ENCODE assay signal across 11 mouse cellular contexts in genomic region chr17:34934031-34934430, GRCm38 (mm10). TPM values are rescaled to one million over a fixed set of nuclear protein-coding genes. Genes with fewer than 3 reads are reported as not detected.
A peak's percentile ranks its signal among the peaks of the same experiment; 100 is the strongest.
DNase-seq lines count a peak whose midpoint lies in the region; ATAC-seq and TF ChIP-seq lines count a peak whose summit lies in the region.
"Had no signal": no experiment of that assay in that cellular context is flagged by ENCODE, and none has a peak within 500 bp of the region (broad histone marks: within the 10 kb centered on the region; RNA-seq: fewer than 3 reads in every experiment).

No protein-coding gene starts in this region.

- TF ChIP-seq CTCF in heart, postnatal 0 days (IDR thresholded peaks at IDR 0.05; ENCODE audit: low read depth): no peak
- no peak for TF ChIP-seq CTCF in E14TG2a.4 (conservative IDR thresholded peaks at IDR 0.05; ENCODE audit: low read length)

- H3K9me3 ChIP-seq in heart, postnatal 0 days (replicated peaks; ENCODE audit: control insufficient read depth, low read length): no peaks in the 10 kb centered on the region
- H3K9me3 ChIP-seq in heart, embryonic 12.5 days (replicated peaks): no peaks in the 10 kb centered on the region
- H3K9me3 ChIP-seq in E14TG2a.4 (ENCODE audit: low read length): no peaks in the 10 kb centered on the region
- H3K9me3 ChIP-seq: hindbrain, embryonic 15.5 days; stomach, embryonic 15.5 days had no signal

- H3K27me3 ChIP-seq in heart, postnatal 0 days (ENCODE audit: control insufficient read depth, insufficient read depth, low read length): no peaks in the 10 kb centered on the region
- no peaks in the 10 kb centered on the region for H3K27me3 ChIP-seq in heart, embryonic 12.5 days (replicated peaks)
- peaks cover 35% of the 10 kb centered on the region for H3K27me3 ChIP-seq in E14TG2a.4 (ENCODE audit: insufficient read depth, low read length)
- H3K27me3 ChIP-seq: hindbrain, embryonic 15.5 days; stomach, embryonic 15.5 days had no signal

- no peak for TF ChIP-seq EP300 in heart, postnatal 0 days (IDR thresholded peaks at IDR 0.05; ENCODE audit: low read depth)

- peak overlapping the region; percentile 67 for H3K27ac ChIP-seq in heart, postnatal 0 days (ENCODE audit: low read depth)
- no peak overlapping the region for H3K27ac ChIP-seq in heart, embryonic 12.5 days (ENCODE audit: poor library complexity, severe bottlenecking)
- peak overlapping the region; percentile 74 for H3K27ac ChIP-seq in brown adipose tissue, adult 24 weeks (replicated peaks; ENCODE audit: low read depth, low read length)
- H3K27ac ChIP-seq: hindbrain, embryonic 15.5 days; stomach, embryonic 15.5 days had no signal

- no peak overlapping the region for H3K4me3 ChIP-seq in heart, postnatal 0 days (ENCODE audit: low read depth, low read length)
- H3K4me3 ChIP-seq in heart, embryonic 12.5 days: no peak overlapping the region
- H3K4me3 ChIP-seq in E14TG2a.4 (replicated peaks; ENCODE audit: low read length): peak overlapping the region; percentile 55
- H3K4me3 ChIP-seq in brown adipose tissue, adult 24 weeks (ENCODE audit: insufficient read depth, low read depth, low read length): peak overlapping the region; percentile 44
- H3K4me3 ChIP-seq: hindbrain, embryonic 15.5 days; stomach, embryonic 15.5 days had no signal

- ATAC-seq in heart, postnatal 0 days (ENCODE audit: insufficient read depth, low read depth): no peak
- no peak for ATAC-seq in heart, embryonic 12.5 days (ENCODE audit: insufficient number of reproducible peaks, low FRiP score)

- DNase-seq in heart, postnatal 0 days (ENCODE audit: low spot score): no peak
- DNase-seq in kidney, postnatal 14 days: peak; percentile 67
- no peak for DNase-seq in adrenal gland, adult 18-20 months (ENCODE audit: low spot score in 2 of 2)
- no peak for DNase-seq in cerebellum, adult 18-20 months

- H3K9ac ChIP-seq in heart, postnatal 0 days (replicated peaks; ENCODE audit: low read depth, low read length): no peak overlapping the region
- no peak overlapping the region for H3K9ac ChIP-seq in heart, embryonic 12.5 days
- H3K9ac ChIP-seq: hindbrain, embryonic 15.5 days; stomach, embryonic 15.5 days had no signal

- peak overlapping the region; percentile 22; the same call in 1 of the 2 replicates for H3K4me2 ChIP-seq in heart, postnatal 0 days (ENCODE audit: low read depth, low read length)
- H3K4me2 ChIP-seq in heart, embryonic 12.5 days: no peak overlapping the region
- H3K4me2 ChIP-seq: hindbrain, embryonic 15.5 days; stomach, embryonic 15.5 days had no signal

- H3K36me3 ChIP-seq in heart, postnatal 0 days (replicated peaks; ENCODE audit: control insufficient read depth, insufficient read depth, low read length): peaks cover 8% of the 10 kb centered on the region; the same call in 1 of the 2 replicates
- peaks cover 25% of the 10 kb centered on the region for H3K36me3 ChIP-seq in heart, embryonic 12.5 days
- peaks cover 32% of the 10 kb centered on the region for H3K36me3 ChIP-seq in E14TG2a.4 (ENCODE audit: insufficient read depth, low read length)
- H3K36me3 ChIP-seq: stomach, embryonic 15.5 days had no signal

- peaks cover 10% of the 10 kb centered on the region; the same call in 1 of the 2 replicates for H3K4me1 ChIP-seq in heart, postnatal 0 days (ENCODE audit: control insufficient read depth, insufficient read depth)
- H3K4me1 ChIP-seq in heart, embryonic 12.5 days (replicated peaks): peaks cover 15% of the 10 kb centered on the region
- peaks cover 44% of the 10 kb centered on the region for H3K4me1 ChIP-seq in E14TG2a.4 (replicated peaks; ENCODE audit: low read depth, low read length)
- H3K4me1 ChIP-seq in brown adipose tissue, adult 24 weeks (ENCODE audit: control insufficient read depth, insufficient read depth, insufficient read length, low read length): peaks cover 8% of the 10 kb centered on the region

- 64% methylated on average over 24 of the region's 24 CpGs for WGBS in heart, postnatal 0 days
- 72% methylated on average over 24 of the region's 24 CpGs for WGBS in heart, embryonic 12.5 days

RNA-seq across cellular contexts. Expression of gene Neu1, which starts 3.0 kb away (rescaled TPM):
- total RNA-seq in heart, postnatal 0 days (2014; rRNA removed; ENCODE audit: low replicate concordance): 30.1 and 79.2 TPM in 2 replicates
- polyA plus RNA-seq in heart, postnatal 0 days (2015; fragmentation: Nextera tagmentation; extraction: Ambion mirVana): 18.6 and 19.5 TPM in 2 replicates
- 20.8 and 21.5 TPM in 2 replicates for polyA plus RNA-seq in heart, embryonic 12.5 days (2016; fragmentation: Nextera tagmentation; extraction: Ambion mirVana)
- 9.1 and 10.2 TPM in 2 replicates for polyA plus RNA-seq in brown adipose tissue, adult 24 weeks (2012; ENCODE audit: insufficient read depth, insufficient read length, missing spikeins)
- 10 to 100 TPM; 22.5 to 24.3 TPM for total RNA-seq in adrenal gland, adult 18-20 months (2021)

RNA-seq across cellular contexts. Expression of gene Slc44a4, which starts 19.8 kb away (rescaled TPM):
- total RNA-seq in heart, postnatal 0 days (2014; rRNA removed; ENCODE audit: low replicate concordance): not detected in 2 replicates
- polyA plus RNA-seq in heart, postnatal 0 days (2015; fragmentation: Nextera tagmentation; extraction: Ambion mirVana): 0.29 TPM in 1 of 2 replicates, not detected in the other
- 0.08 TPM in 1 of 2 replicates, not detected in the other for polyA plus RNA-seq in heart, embryonic 12.5 days (2016; fragmentation: Nextera tagmentation; extraction: Ambion mirVana)
- polyA plus RNA-seq in brown adipose tissue, adult 24 weeks (2012; ENCODE audit: insufficient read depth, insufficient read length, missing spikeins): not detected in 2 replicates
- under 1 TPM; 0.30 to 0.51 TPM for total RNA-seq in adrenal gland, adult 18-20 months (2021)
- total RNA-seq: common myeloid progenitor, adult 5-6 weeks had no signal

RNA-seq across cellular contexts. Expression of gene Hspa1b, which starts 25.0 kb away (rescaled TPM):
- total RNA-seq in heart, postnatal 0 days (2014; rRNA removed; ENCODE audit: low replicate concordance): 6.0 and 21.6 TPM in 2 replicates
- 0.14 and 0.25 TPM in 2 replicates for polyA plus RNA-seq in heart, postnatal 0 days (2015; fragmentation: Nextera tagmentation; extraction: Ambion mirVana)
- 0.12 and 0.13 TPM in 2 replicates for polyA plus RNA-seq in heart, embryonic 12.5 days (2016; fragmentation: Nextera tagmentation; extraction: Ambion mirVana)
- 5.2 and 26.8 TPM in 2 replicates for polyA plus RNA-seq in brown adipose tissue, adult 24 weeks (2012; ENCODE audit: insufficient read depth, insufficient read length, missing spikeins)
- 100 to 1,000 TPM; 635 to 643 TPM for total RNA-seq in adrenal gland, adult 18-20 months (2021)

RNA-seq across cellular contexts. Expression of gene Gm20481, which starts 35.7 kb away (rescaled TPM):
- total RNA-seq in heart, postnatal 0 days (2014; rRNA removed; ENCODE audit: low replicate concordance): not detected in 2 replicates
- polyA plus RNA-seq in heart, postnatal 0 days (2015; fragmentation: Nextera tagmentation; extraction: Ambion mirVana): not detected in 2 replicates
- polyA plus RNA-seq in heart, embryonic 12.5 days (2016; fragmentation: Nextera tagmentation; extraction: Ambion mirVana): not detected in 2 replicates
- not detected in 2 replicates for polyA plus RNA-seq in brown adipose tissue, adult 24 weeks (2012; ENCODE audit: insufficient read depth, insufficient read length, missing spikeins)
- total RNA-seq in adrenal gland, adult 18-20 months (2021): under 1 TPM in 1 of 2 experiments, not detected in 1; 0.60 TPM
- total RNA-seq: common myeloid progenitor, adult 5-6 weeks had no signal
- polyA plus RNA-seq: hindbrain, embryonic 15.5 days; limb, embryonic 14.5 days; stomach, embryonic 15.5 days had no signal

RNA-seq across cellular contexts. Expression of gene Ehmt2, which starts 35.8 kb away (rescaled TPM):
- 80.3 and 95.8 TPM in 2 replicates for total RNA-seq in heart, postnatal 0 days (2014; rRNA removed; ENCODE audit: low replicate concordance)
- polyA plus RNA-seq in heart, postnatal 0 days (2015; fragmentation: Nextera tagmentation; extraction: Ambion mirVana): 17.5 and 17.6 TPM in 2 replicates
- 49.1 and 51.6 TPM in 2 replicates for polyA plus RNA-seq in heart, embryonic 12.5 days (2016; fragmentation: Nextera tagmentation; extraction: Ambion mirVana)
- 27.4 and 30.6 TPM in 2 replicates for polyA plus RNA-seq in brown adipose tissue, adult 24 weeks (2012; ENCODE audit: insufficient read depth, insufficient read length, missing spikeins)
- 100 to 1,000 TPM; 101 to 144 TPM for total RNA-seq in adrenal gland, adult 18-20 months (2021)

Comparison
In these comparisons a context has a peak if more than half of its experiments do, and no peak if none do; other contexts are left out.
1. H3K4me3 ChIP-seq: peak in E14TG2a.4 (single experiment) and brown adipose tissue, adult 24 weeks (single experiment); none in heart, postnatal 0 days (single experiment) and heart, embryonic 12.5 days (single experiment).